Mouse (Mus musculus) CH12.LX (cell line): ENCODE data around the gene Amigo3. TPM values are rescaled to one million over a fixed set of nuclear protein-coding genes. Genes with fewer than 3 reads are reported as not detected.
A peak's percentile ranks its signal among the peaks of the same experiment; 100 is the strongest.

Experiments
- DNase-seq: peaks from one replicate; pipeline ENCODE4 v3.0.0-alpha.2; 2013; ENCODE audit errors: extremely low read depth
- H3K27ac ChIP-seq: 2 replicates; pipeline ENCODE4 v1.5.1; 2012; ENCODE audit warnings: low read depth, mild to moderate bottlenecking, control low read depth, moderate library complexity; ENCODE audit not compliant: insufficient read depth
- H3K27me3 ChIP-seq: replicated peaks from 2 replicates; pipeline ENCODE3; 2012; ENCODE audit warnings: inconsistent platforms
- H3K36me3 ChIP-seq, 2 experiments: replicated peaks in 1 of 2; 2 replicates each; pipeline versions ENCODE3 to v1.6.1; 2012; ENCODE audit warnings: inconsistent platforms in 1 of 2, low read length in 1 of 2, mild to moderate bottlenecking in 1 of 2, mixed read lengths in 1 of 2, moderate library complexity in 1 of 2; ENCODE audit not compliant: control insufficient read depth in 1 of 2, insufficient read depth in 1 of 2
- H3K4me1 ChIP-seq, 2 experiments: 2 replicates each; pipeline ENCODE4 v1.6.1; 2012; ENCODE audit warnings: inconsistent platforms in 1 of 2, moderate library complexity in 1 of 2; ENCODE audit not compliant: insufficient read depth in 2 of 2, control insufficient read depth in 1 of 2
- H3K4me2 ChIP-seq: 2 replicates; pipeline ENCODE4 v1.6.1; 2012; ENCODE audit warnings: low read depth, mild to moderate bottlenecking, control low read depth; ENCODE audit not compliant: poor library complexity, insufficient read depth, severe bottlenecking
- H3K4me3 ChIP-seq, 3 experiments: fragments of 150-350 bp in 1 of 3; sonication (generic) in 1 of 3; replicated peaks in 1 of 3; 2 replicates each; pipeline versions ENCODE3 to v1.5.1; 2011 to 2012; ENCODE audit warnings: low read depth in 2 of 3, low read length in 2 of 3, mild to moderate bottlenecking in 2 of 3, moderate library complexity in 2 of 3, control low read depth in 1 of 3, improper control_type of control experiment in 1 of 3, inconsistent platforms in 1 of 3, mixed read lengths in 1 of 3; ENCODE audit not compliant: poor library complexity in 1 of 3
- H3K79me2 ChIP-seq: replicated peaks from 2 replicates; pipeline ENCODE4 v1.6.1; 2012; ENCODE audit warnings: mild to moderate bottlenecking, moderate library complexity; ENCODE audit not compliant: control insufficient read depth, poor library complexity, insufficient read depth, severe bottlenecking; ENCODE audit errors: extremely low read depth
- H3K9ac ChIP-seq: 2 replicates; pipeline ENCODE4 v1.6.1; 2012; ENCODE audit warnings: low read depth, mild to moderate bottlenecking, control low read depth, moderate library complexity; ENCODE audit not compliant: insufficient read depth
- H3K9me3 ChIP-seq: replicated peaks from 2 replicates; pipeline ENCODE3; 2012; ENCODE audit warnings: low read length, inconsistent platforms, mixed read lengths
- E2F4 ChIP-seq: IDR thresholded peaks from 2 replicates; pipeline ENCODE4 v1.6.1; 2011; ENCODE audit warnings: low read depth, low read length, improper control_type of control experiment; ENCODE audit not compliant: insufficient replicate concordance
- ELF1 ChIP-seq: IDR thresholded peaks from 2 replicates; pipeline ENCODE4 v1.6.1; 2014; ENCODE audit warnings: low read depth, mild to moderate bottlenecking, inconsistent platforms, low read length, improper control_type of control experiment
- EP300 ChIP-seq: IDR thresholded peaks from 2 replicates; pipeline ENCODE4 v1.6.1; 2011; ENCODE audit warnings: low read length, improper control_type of control experiment
- GABPA ChIP-seq: IDR thresholded peaks from 2 replicates; pipeline ENCODE4 v1.6.1; 2012; ENCODE audit warnings: low read depth, low read length, improper control_type of control experiment, inconsistent platforms; ENCODE audit not compliant: insufficient replicate concordance
- MAX ChIP-seq: IDR thresholded peaks from 2 replicates; pipeline ENCODE4 v1.6.1; 2011; ENCODE audit warnings: low read length, improper control_type of control experiment
- MAZ ChIP-seq: IDR thresholded peaks from 2 replicates; pipeline ENCODE4 v1.6.1; 2012; ENCODE audit warnings: low read depth, mild to moderate bottlenecking, inconsistent platforms, low read length, improper control_type of control experiment, moderate library complexity
- MEF2A ChIP-seq: IDR thresholded peaks from 2 replicates; pipeline ENCODE4 v1.6.1; 2014; ENCODE audit warnings: low read depth, mild to moderate bottlenecking, inconsistent platforms, low read length, improper control_type of control experiment, borderline replicate concordance
- MYC ChIP-seq: IDR thresholded peaks from 2 replicates; pipeline ENCODE4 v1.6.1; 2011; ENCODE audit warnings: low read depth, mild to moderate bottlenecking, improper control_type of control experiment, low read length
- NELFE ChIP-seq: IDR thresholded peaks from 2 replicates; pipeline ENCODE4 v1.6.1; 2011; ENCODE audit warnings: low read depth, low read length, improper control_type of control experiment
- POLR2A ChIP-seq: IDR thresholded peaks from 2 replicates; pipeline ENCODE4 v1.6.1; 2011; ENCODE audit warnings: low read depth, mild to moderate bottlenecking, improper control_type of control experiment, low read length
- SIN3A ChIP-seq: IDR thresholded peaks from 2 replicates; pipeline ENCODE4 v1.6.1; 2012; ENCODE audit warnings: low read length, improper control_type of control experiment, inconsistent platforms
- SMC3 ChIP-seq: IDR thresholded peaks from 2 replicates; pipeline ENCODE4 v1.6.1; 2011; ENCODE audit warnings: low read depth, low read length, improper control_type of control experiment
- TBP ChIP-seq: conservative IDR thresholded peaks from 2 replicates; pipeline ENCODE4 v1.6.1; 2011; ENCODE audit warnings: low read depth, low read length, improper control_type of control experiment
- UBTF ChIP-seq: IDR thresholded peaks from 2 replicates; pipeline ENCODE4 v1.6.1; 2012; ENCODE audit warnings: low read depth, mild to moderate bottlenecking, inconsistent platforms, low read length, improper control_type of control experiment, moderate library complexity
- USF1 ChIP-seq: IDR thresholded peaks from 2 replicates; pipeline ENCODE4 v1.6.1; 2014; ENCODE audit warnings: low read depth, mild to moderate bottlenecking, inconsistent platforms, low read length, improper control_type of control experiment
- ZNF384 ChIP-seq: IDR thresholded peaks from 2 replicates; pipeline ENCODE4 v1.6.1; 2012; ENCODE audit warnings: low read depth, low read length, improper control_type of control experiment, inconsistent platforms
- dilution Hi-C: fragments of 300-500 bp; cut with MboI; formaldehyde crosslinking; loops from 2 replicates; pipeline ENCODE4 v1.14.3; 2020; ENCODE audit warnings: low sequenced_read_pairs; ENCODE audit not compliant: extremely low pct_unique_long_range_greater_than_20kb, extremely low pct_ligation_motif_present
- in situ Hi-C: fragments of 300-500 bp; cut with MboI; formaldehyde crosslinking; loops from 3 replicates; pipeline ENCODE4 v1.14.3; 2019; ENCODE audit warnings: low sequenced_read_pairs, low pct_ligation_motif_present, low pct_unique_long_range_greater_than_20kb, mixed read lengths
- polyA plus RNA-seq: library from polyadenylated mRNA; unstranded; fragments of >175 nt; gene quantifications from 2 replicates; pipeline ENCODE4 v1.2.1, GENCODE M21; 2012; ENCODE audit warnings: low read depth; ENCODE audit not compliant: insufficient read length
- total RNA-seq, 2 experiments: library from RNA; depleted of rRNA; stranded (reverse); fragments of 300-350 nt in 1 of 2; fragments of >200 nt in 1 of 2; gene quantifications; 2 replicates each; pipeline ENCODE4 v1.2.3; 2012 to 2014

Amigo3 gene
- total and polyA plus RNA-seq, 3 experiments = 2.0 to 4.4 (median 2.2) TPM

GRCm38 (mm10) chr9:108049561-108050251 lies 3.3 kb upstream of the Amigo3 start:
- no peaks in the 10 kb centered on the region for H3K9me3 ChIP-seq
- H3K27ac ChIP-seq = no peak overlapping the region
- H3K27me3 ChIP-seq = no peaks in the 10 kb centered on the region
- peaks cover 2 to 34% of the 10 kb centered on the region in 2 experiments; a peak in 2 of 4 replicates for H3K4me1 ChIP-seq
- dilution Hi-C loops = no loop called here
- peak overlapping the region; percentile 55 for H3K4me2 ChIP-seq
- peak overlapping the region; percentile 71 to 88 (median 79) for H3K4me3 ChIP-seq
- no peaks in the 10 kb centered on the region for H3K79me2 ChIP-seq
- no peak for DNase-seq
- peaks cover 55 to 78% of the 10 kb centered on the region in 2 experiments for H3K36me3 ChIP-seq
- no peak for TF ChIP-seq UBTF
- peak; percentile 39 for TF ChIP-seq USF1
- TF ChIP-seq SIN3A = no peak
- TF ChIP-seq MYC = 0 out of 2 replicates have a peak, but pooled peaks have one; percentile 15
- TF ChIP-seq MAX = peak; percentile 60; the same call in 1 of the 2 replicates
- in situ Hi-C loops = no loop called here
- H3K9ac ChIP-seq = peak overlapping the region; percentile 52

GRCm38 (mm10) chr9:108051184-108051930 lies 1.6 kb upstream of the Amigo3 start:
- dilution Hi-C loops = no loop called here
- H3K27ac ChIP-seq = no peak overlapping the region
- no peaks in the 10 kb centered on the region for H3K27me3 ChIP-seq
- no peak overlapping the region for H3K4me2 ChIP-seq
- H3K79me2 ChIP-seq = no peaks in the 10 kb centered on the region
- H3K4me1 ChIP-seq = peaks cover 2 to 31% of the 10 kb centered on the region in 2 experiments; a peak in 2 of 4 replicates
- no peak for DNase-seq
- peaks cover 58 to 78% of the 10 kb centered on the region in 2 experiments for H3K36me3 ChIP-seq
- in situ Hi-C loops = no loop called here
- no peak overlapping the region for H3K4me3 ChIP-seq
- H3K9ac ChIP-seq = no peak overlapping the region
- H3K9me3 ChIP-seq = no peaks in the 10 kb centered on the region
- TF ChIP-seq POLR2A = peak; percentile 17; the same call in 1 of the 2 replicates
- no peak for TF ChIP-seq ZNF384

GRCm38 (mm10) chr9:108051931-108052220 lies 1.1 kb upstream of the Amigo3 start:
- in situ Hi-C loops (no loop called here), dilution Hi-C loops (no loop called here)
- no peaks in the 10 kb centered on the region for H3K79me2 ChIP-seq
- no peak overlapping the region for H3K9ac ChIP-seq
- H3K4me3 ChIP-seq = no peak overlapping the region
- no peak overlapping the region for H3K27ac ChIP-seq
- H3K9me3 ChIP-seq = no peaks in the 10 kb centered on the region
- no peak for DNase-seq
- TF ChIP-seq MEF2A (no peak), MAZ (no peak), ELF1 (no peak), ZNF384 (no peak), EP300 (no peak), TBP (no peak), SIN3A (no peak), NELFE (no peak), SMC3 (no peak), GABPA (no peak), E2F4 (no peak)
- peaks cover 60 to 78% of the 10 kb centered on the region in 2 experiments for H3K36me3 ChIP-seq
- H3K27me3 ChIP-seq = no peaks in the 10 kb centered on the region
- peaks cover 2 to 31% of the 10 kb centered on the region in 2 experiments; a peak in 2 of 4 replicates for H3K4me1 ChIP-seq
- no peak overlapping the region for H3K4me2 ChIP-seq
